Mouse (Mus musculus): ENCODE data around the gene Dcps.

- TF ChIP-seq POLR2A (IDR thresholded peaks at IDR 0.05; ENCODE audit: extremely low read depth, insufficient read depth, low read length): no peak
- no peak for TF ChIP-seq CTCF (IDR thresholded peaks at IDR 0.05; ENCODE audit: extremely low read depth, insufficient read depth, low read length)
Measured at GRCm38 (mm10) chr9:35188700-35189099, 12.8 kb upstream of the Dcps start.
